Mouse (Mus musculus): ENCODE results near the gene Slc25a10.

GRCm38 (mm10) chr11:120453306-120453705 lies 38.3 kb upstream of the Slc25a10 start, which contains the start of gene Pde6g:
- TF ChIP-seq CTCF (IDR thresholded peaks at IDR 0.05; ENCODE audit: control insufficient read depth, insufficient read depth, insufficient read length) (no peak), MYOD1 (IDR thresholded peaks at IDR 0.05; ENCODE audit: control insufficient read depth, insufficient read length, low read depth) (no peak), MYOG (IDR thresholded peaks at IDR 0.05; ENCODE audit: control insufficient read depth, extremely low read depth, insufficient read length) (no peak), MAX (IDR thresholded peaks at IDR 0.05) (no peak)
